Mouse (Mus musculus) myocyte (in vitro differentiated cells): ENCODE measurements at regions not wholly inside any gene's neighbourhood (a gene's known extent, or its start where the extent isn't known, plus 50 kb on each side); places are given as distances from the start of the nearest gene placed in this dataset.

Experiments used
- E2F4 ChIP-seq: IDR thresholded peaks from one replicate; pipeline ENCODE4 v1.6.1; 2011; ENCODE audit warnings: mild to moderate bottlenecking, control low read depth, moderate library complexity; ENCODE audit not compliant: insufficient read depth
- MAX ChIP-seq: IDR thresholded peaks from one replicate; pipeline ENCODE4 v1.6.1; 2011; ENCODE audit warnings: low read depth, mild to moderate bottlenecking, control low read depth
- POLR2A ChIP-seq: IDR thresholded peaks from one replicate; pipeline ENCODE4 v1.6.1; 2011; ENCODE audit warnings: low read depth, mild to moderate bottlenecking, control low read depth, moderate library complexity; ENCODE audit not compliant: insufficient read length
- POLR2AphosphoS2 ChIP-seq: IDR thresholded peaks from one replicate; pipeline ENCODE4 v1.6.1; 2011; ENCODE audit warnings: low read depth, control low read depth; ENCODE audit not compliant: insufficient read length
- TCF12 ChIP-seq: IDR thresholded peaks from one replicate; pipeline ENCODE4 v1.6.1; 2011; ENCODE audit warnings: mild to moderate bottlenecking, control low read depth; ENCODE audit not compliant: poor library complexity, insufficient read depth, severe bottlenecking

DNA sequence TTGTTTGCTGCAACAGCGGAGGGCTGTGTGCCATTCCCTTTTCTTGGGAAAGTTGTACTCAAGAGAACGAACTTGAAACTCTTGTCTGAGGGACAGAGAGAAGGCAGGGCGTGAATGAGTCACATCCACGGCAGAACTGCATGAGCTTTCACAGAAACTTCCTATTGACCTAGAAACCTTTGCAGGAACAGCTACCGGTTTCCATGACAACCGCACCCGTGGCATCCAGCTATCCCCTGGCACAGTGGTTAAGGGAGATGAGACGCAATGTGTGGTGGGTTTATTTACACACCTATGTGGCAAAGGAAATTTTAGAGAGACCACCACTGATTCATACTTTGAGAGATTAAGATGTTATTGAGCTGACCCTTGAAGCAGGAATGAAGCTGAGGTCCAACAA lies 163.5 kb upstream of the Onecut1 start:
- TF ChIP-seq MAX: no peak
- TF ChIP-seq POLR2AphosphoS2: no peak
- no peak for TF ChIP-seq TCF12
- no peak for TF ChIP-seq E2F4
- TF ChIP-seq POLR2A: no peak
